ENCODE assay signal across 11 mouse cellular contexts in the genomic region with DNA sequence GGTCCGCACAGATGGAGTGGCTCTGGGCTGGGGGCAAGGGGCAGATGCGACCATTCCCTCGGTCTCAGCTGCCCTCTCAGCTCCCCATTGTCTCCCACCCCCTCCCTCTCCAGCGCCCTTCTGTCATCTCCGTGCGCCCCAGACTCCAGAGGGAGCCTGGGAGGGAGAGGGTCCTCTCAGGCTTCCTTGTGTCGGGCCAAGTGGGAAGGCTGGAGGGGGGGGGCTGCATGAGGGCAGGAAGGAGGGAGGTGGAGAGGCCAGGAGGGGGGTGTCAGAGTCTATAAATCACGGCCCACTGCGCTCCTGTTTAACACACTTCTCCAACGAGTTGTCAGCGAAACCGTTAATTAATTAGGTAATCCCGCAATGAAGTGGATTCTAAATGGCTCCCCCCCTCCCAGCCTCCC.
A peak's percentile ranks its signal among the peaks of the same experiment; 100 is the strongest.
DNase-seq lines count a peak whose midpoint lies in the region; ATAC-seq lines count a peak whose summit lies in the region.
"Had no signal": no experiment of that assay in that cellular context is flagged by ENCODE, and none has a peak within 500 bp of the region (broad histone marks: within the 10 kb centered on the region; RNA-seq: fewer than 3 reads in every experiment).

No protein-coding gene starts in this region.

- DNase-seq in embryo, embryonic 10.5 days (ENCODE audit: low spot score) = peak; percentile 62
- no peak for DNase-seq in embryo, embryonic 9.5 days (ENCODE audit: extremely low spot score)
- no peak for DNase-seq in lung, postnatal 14 days
- no peak for DNase-seq in limb, embryonic 11.5 days (ENCODE audit: low spot score)
- DNase-seq in retina, embryonic 14.5 days (ENCODE audit: low spot score) = peak; percentile 90
- DNase-seq in layer of hippocampus, postnatal 10 days (ENCODE audit: low spot score in 2 of 2) = no peak
- DNase-seq in cerebellum, adult 9-11 months = no peak
- DNase-seq: gastrocnemius, postnatal 36 days; kidney, postnatal 10 days had no signal

- H3K4me1 ChIP-seq in lung, embryonic 15.5 days = no peaks in the 10 kb centered on the region
- H3K4me1 ChIP-seq in limb, embryonic 11.5 days (ENCODE audit: control insufficient read depth, insufficient read depth, low read length) = no peaks in the 10 kb centered on the region; the same call in 1 of the 2 replicates

- no peak overlapping the region for H3K9ac ChIP-seq in lung, embryonic 15.5 days
- no peak overlapping the region for H3K9ac ChIP-seq in limb, embryonic 11.5 days (ENCODE audit: low read length)

- no peak overlapping the region for H3K4me3 ChIP-seq in lung, embryonic 15.5 days
- no peak overlapping the region; the same call in 1 of the 2 replicates for H3K4me3 ChIP-seq in limb, embryonic 11.5 days (ENCODE audit: low read depth, low read length)

- H3K9me3 ChIP-seq in lung, embryonic 15.5 days = no peaks in the 10 kb centered on the region
- no peaks in the 10 kb centered on the region for H3K9me3 ChIP-seq in limb, embryonic 11.5 days (ENCODE audit: control insufficient read depth, low read length)

- WGBS in lung, embryonic 15.5 days = 17% methylated on average over 12 of the region's 13 CpGs
- WGBS in limb, embryonic 11.5 days = 9% methylated on average over 12 of the region's 13 CpGs

- H3K27me3 ChIP-seq in lung, embryonic 15.5 days = peaks cover 67% of the 10 kb centered on the region
- H3K27me3 ChIP-seq in limb, embryonic 11.5 days (ENCODE audit: control insufficient read depth, insufficient read depth, low read length) = peaks cover 51% of the 10 kb centered on the region

- peak overlapping the region; percentile 26; the same call in 1 of the 2 replicates for H3K4me2 ChIP-seq in lung, embryonic 15.5 days
- H3K4me2 ChIP-seq in limb, embryonic 11.5 days (ENCODE audit: low read depth, severe bottlenecking) = peak overlapping the region; percentile 33; the same call in 1 of the 2 replicates

- H3K36me3 ChIP-seq in lung, embryonic 15.5 days = no peaks in the 10 kb centered on the region
- no peaks in the 10 kb centered on the region for H3K36me3 ChIP-seq in limb, embryonic 11.5 days (ENCODE audit: control insufficient read depth, insufficient read depth, low read length)

- ATAC-seq in lung, embryonic 15.5 days (ENCODE audit: borderline replicate concordance, extremely low read depth, low FRiP score, low TSS enrichment) = no peak
- ATAC-seq in limb, embryonic 11.5 days (ENCODE audit: insufficient number of reproducible peaks, low FRiP score, low TSS enrichment, low read depth) = no peak
- ATAC-seq: Patski had no signal

- H3K27ac ChIP-seq in lung, embryonic 15.5 days = no peak overlapping the region
- no peak overlapping the region for H3K27ac ChIP-seq in limb, embryonic 11.5 days (replicated peaks; ENCODE audit: low read depth, low read length)

Comparison
In these comparisons a context has a peak if more than half of its experiments do, and no peak if none do; other contexts are left out.
1. DNase-seq: peak in embryo, embryonic 10.5 days (single experiment) and retina, embryonic 14.5 days (single experiment); none in embryo, embryonic 9.5 days (single experiment), lung, postnatal 14 days (single experiment), limb, embryonic 11.5 days (single experiment), layer of hippocampus, postnatal 10 days (0 of 2) and cerebellum, adult 9-11 months (single experiment).